Mouse (Mus musculus): ENCODE measurements at regions not wholly inside any gene's neighbourhood (a gene's known extent, or its start where the extent isn't known, plus 50 kb on each side); places are given as distances from the start of the nearest gene placed in this dataset.

DNA sequence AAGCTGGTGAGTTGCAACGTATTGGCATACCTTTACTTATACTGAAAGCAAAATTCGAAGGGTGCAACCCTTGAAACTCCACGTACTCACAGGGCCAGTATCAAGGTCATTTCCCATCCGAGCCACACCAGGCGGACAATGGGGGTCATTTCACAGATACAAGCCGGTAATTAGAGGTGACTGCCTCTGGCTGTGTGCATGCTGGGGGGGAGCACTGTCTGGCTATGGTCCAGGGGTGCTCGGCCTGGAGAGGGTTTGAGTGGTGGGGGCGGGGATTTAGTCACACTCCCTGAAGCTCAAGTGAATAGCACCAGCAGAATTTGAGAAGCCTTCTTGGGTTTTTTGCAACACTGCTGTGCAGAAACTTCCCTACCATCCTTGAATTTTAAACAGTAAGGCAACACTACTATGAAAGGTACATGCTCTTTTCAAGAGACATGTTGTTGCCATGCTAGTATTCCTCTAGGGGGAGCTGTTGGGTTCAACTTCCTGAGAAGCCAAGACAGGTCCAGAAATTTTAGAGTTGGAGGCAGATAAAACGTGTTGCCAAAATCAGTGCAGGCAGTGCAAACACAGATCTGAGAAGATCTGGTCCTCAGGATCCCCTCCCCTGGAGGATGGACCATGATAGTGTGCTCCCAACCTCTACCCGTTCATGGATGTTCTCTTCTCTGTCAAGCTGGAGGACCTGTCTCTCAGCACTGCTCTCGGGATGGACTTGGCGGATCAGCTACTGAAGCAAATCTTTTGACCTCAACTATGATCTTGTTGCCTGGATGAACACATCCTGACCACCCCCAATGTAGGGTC, 204.7 kb downstream of the 1700129C05Rik start:
- no peak overlapping the region for H3K27ac ChIP-seq (ENCODE audit: insufficient read depth, low read depth)
- no peak overlapping the region for H3K4me2 ChIP-seq (ENCODE audit: insufficient read depth, low read depth, poor library complexity, severe bottlenecking)
- TF ChIP-seq KAT2A (IDR thresholded peaks at IDR 0.05; ENCODE audit: insufficient replicate concordance, low read length) (no peak), IRF4 (IDR thresholded peaks at IDR 0.05; ENCODE audit: low read depth, low read length) (no peak), SMC3 (IDR thresholded peaks at IDR 0.05; ENCODE audit: low read depth, low read length) (peak; percentile 81), SIN3A (IDR thresholded peaks at IDR 0.05; ENCODE audit: low read length) (no peak), CTCF (conservative IDR thresholded peaks at IDR 0.05 in 1 of 2, IDR thresholded peaks at IDR 0.05 in 1 of 2; ENCODE audit: low read depth in 2 of 2, low read length in 2 of 2) (peak; percentile 61 to 78), JUN (IDR thresholded peaks at IDR 0.05; ENCODE audit: insufficient read depth, low read depth, low read length) (no peak), RAD21 (IDR thresholded peaks at IDR 0.05; ENCODE audit: low read depth, low read length) (peak; percentile 75), BHLHE40 (IDR thresholded peaks at IDR 0.05; ENCODE audit: low read depth, low read length) (no peak), MYC (IDR thresholded peaks at IDR 0.05; ENCODE audit: low read depth, low read length) (0 out of 2 replicates have a peak, but pooled peaks have one; percentile 40), GABPA (IDR thresholded peaks at IDR 0.05; ENCODE audit: insufficient replicate concordance, low read depth, low read length) (no peak), TCF12 (IDR thresholded peaks at IDR 0.05; ENCODE audit: low read depth, low read length) (0 out of 2 replicates have a peak, but pooled peaks have one; percentile 5)
- H3K36me3 ChIP-seq (replicated peaks in 1 of 2; ENCODE audit: control insufficient read depth in 1 of 2, insufficient read depth in 1 of 2, low read length in 1 of 2): no peaks in the 10 kb centered on the region
- no peaks in the 10 kb centered on the region for H3K9me3 ChIP-seq (replicated peaks; ENCODE audit: low read length)
- H3K4me3 ChIP-seq (replicated peaks in 1 of 3; ENCODE audit: low read depth in 2 of 3, low read length in 2 of 3, poor library complexity in 1 of 3): no peak overlapping the region
- H3K9ac ChIP-seq (ENCODE audit: insufficient read depth, low read depth): no peak overlapping the region
- in situ Hi-C loops (cut with MboI; ENCODE audit: low pct_ligation_motif_present, low pct_unique_long_range_greater_than_20kb, low sequenced_read_pairs): no loop called here
- H3K79me2 ChIP-seq (replicated peaks; ENCODE audit: control insufficient read depth, extremely low read depth, insufficient read depth, poor library complexity, severe bottlenecking): no peaks in the 10 kb centered on the region
- H3K27me3 ChIP-seq (replicated peaks): no peaks in the 10 kb centered on the region
- peaks cover 0 to 4% of the 10 kb centered on the region in 2 experiments; a peak in 2 of 4 replicates for H3K4me1 ChIP-seq (ENCODE audit: control insufficient read depth in 1 of 2, insufficient read depth in 2 of 2)
- dilution Hi-C loops (cut with MboI; ENCODE audit: extremely low pct_ligation_motif_present, extremely low pct_unique_long_range_greater_than_20kb, low sequenced_read_pairs): no loop called here
- peak; percentile 53 for DNase-seq (ENCODE audit: extremely low read depth)

- Histone ChIP-seq H3K9me3 (replicated peaks; ENCODE audit: low read length) (no peaks in the 10 kb centered on the region), H3K36me3 (replicated peaks in 1 of 2; ENCODE audit: control insufficient read depth in 1 of 2, insufficient read depth in 1 of 2, low read length in 1 of 2) (no peaks in the 10 kb centered on the region), H3K79me2 (replicated peaks; ENCODE audit: control insufficient read depth, extremely low read depth, insufficient read depth, poor library complexity, severe bottlenecking) (no peaks in the 10 kb centered on the region), H3K27me3 (replicated peaks) (no peaks in the 10 kb centered on the region), H3K4me2 (ENCODE audit: insufficient read depth, low read depth, poor library complexity, severe bottlenecking) (no peak overlapping the region), H3K27ac (ENCODE audit: insufficient read depth, low read depth) (no peak overlapping the region), H3K4me3 (replicated peaks in 1 of 3; ENCODE audit: low read depth in 2 of 3, low read length in 2 of 3, poor library complexity in 1 of 3) (no peak overlapping the region), H3K4me1 (ENCODE audit: control insufficient read depth in 1 of 2, insufficient read depth in 2 of 2) (peaks cover 0 to 4% of the 10 kb centered on the region in 2 experiments; a peak in 2 of 4 replicates), H3K9ac (ENCODE audit: insufficient read depth, low read depth) (no peak overlapping the region)
- in situ Hi-C loops (cut with MboI; ENCODE audit: low pct_ligation_motif_present, low pct_unique_long_range_greater_than_20kb, low sequenced_read_pairs) (no loop called here), dilution Hi-C loops (cut with MboI; ENCODE audit: extremely low pct_ligation_motif_present, extremely low pct_unique_long_range_greater_than_20kb, low sequenced_read_pairs) (no loop called here)
- no peak for DNase-seq (ENCODE audit: extremely low read depth)
- TF ChIP-seq JUN (IDR thresholded peaks at IDR 0.05; ENCODE audit: insufficient read depth, low read depth, low read length): no peak
- TF ChIP-seq JUND (conservative IDR thresholded peaks at IDR 0.05; ENCODE audit: low read depth, low read length): no peak
- TF ChIP-seq EP300 (IDR thresholded peaks at IDR 0.05; ENCODE audit: low read length): no peak
- TF ChIP-seq MYC (IDR thresholded peaks at IDR 0.05; ENCODE audit: low read depth, low read length): no peak
- no peak for TF ChIP-seq MAX (IDR thresholded peaks at IDR 0.05; ENCODE audit: low read length)
- no peak for TF ChIP-seq POLR2AphosphoS2 (IDR thresholded peaks at IDR 0.05; ENCODE audit: low read depth, low read length)
- TF ChIP-seq POLR2A (IDR thresholded peaks at IDR 0.05; ENCODE audit: low read depth, low read length): no peak
- TF ChIP-seq MEF2A (IDR thresholded peaks at IDR 0.05; ENCODE audit: borderline replicate concordance, low read depth, low read length): no peak
- no peak for TF ChIP-seq ZMIZ1 (IDR thresholded peaks at IDR 0.05; ENCODE audit: low read depth, low read length)
- no peak for TF ChIP-seq MXI1 (IDR thresholded peaks at IDR 0.05; ENCODE audit: low read depth, low read length)
- TF ChIP-seq MAFK (IDR thresholded peaks at IDR 0.05; ENCODE audit: insufficient replicate concordance, low read length): no peak
- TF ChIP-seq KAT2A (IDR thresholded peaks at IDR 0.05; ENCODE audit: insufficient replicate concordance, low read length): no peak
- TF ChIP-seq ELF1 (IDR thresholded peaks at IDR 0.05; ENCODE audit: low read depth, low read length): no peak
- no peak for TF ChIP-seq CHD1 (IDR thresholded peaks at IDR 0.05; ENCODE audit: low read depth, low read length)
- TF ChIP-seq CTCF (conservative IDR thresholded peaks at IDR 0.05 in 1 of 2, IDR thresholded peaks at IDR 0.05 in 1 of 2; ENCODE audit: low read depth in 2 of 2, low read length in 2 of 2): no peak
- no peak for TF ChIP-seq ZNF384 (IDR thresholded peaks at IDR 0.05; ENCODE audit: low read depth, low read length)
- no peak for TF ChIP-seq TCF12 (IDR thresholded peaks at IDR 0.05; ENCODE audit: low read depth, low read length)
- TF ChIP-seq ZC3H11A (IDR thresholded peaks at IDR 0.05; ENCODE audit: low read depth, low read length): no peak
- TF ChIP-seq USF2 (conservative IDR thresholded peaks at IDR 0.05; ENCODE audit: low read depth, low read length): no peak
These were observed 205.4 kb downstream of the 1700129C05Rik start for GRCm38 (mm10) chr14:58937331-58937730.

All from CH12.LX (cell line).